Mouse (Mus musculus) CH12.LX (cell line): ENCODE data around the gene Sde2. TPM values are rescaled to one million over a fixed set of nuclear protein-coding genes. Genes with fewer than 3 reads are reported as not detected.

Experiments
- DNase-seq: peaks from one replicate; pipeline ENCODE4 v3.0.0-alpha.2; 2013; ENCODE audit errors: extremely low read depth
- H3K27ac ChIP-seq: 2 replicates; pipeline ENCODE4 v1.5.1; 2012; ENCODE audit warnings: low read depth, mild to moderate bottlenecking, control low read depth, moderate library complexity; ENCODE audit not compliant: insufficient read depth
- H3K27me3 ChIP-seq: replicated peaks from 2 replicates; pipeline ENCODE3; 2012; ENCODE audit warnings: inconsistent platforms
- H3K36me3 ChIP-seq, 2 experiments: replicated peaks in 1 of 2; 2 replicates each; pipeline versions ENCODE3 to v1.6.1; 2012; ENCODE audit warnings: inconsistent platforms in 1 of 2, low read length in 1 of 2, mild to moderate bottlenecking in 1 of 2, mixed read lengths in 1 of 2, moderate library complexity in 1 of 2; ENCODE audit not compliant: control insufficient read depth in 1 of 2, insufficient read depth in 1 of 2
- H3K4me1 ChIP-seq, 2 experiments: 2 replicates each; pipeline ENCODE4 v1.6.1; 2012; ENCODE audit warnings: inconsistent platforms in 1 of 2, moderate library complexity in 1 of 2; ENCODE audit not compliant: insufficient read depth in 2 of 2, control insufficient read depth in 1 of 2
- H3K4me2 ChIP-seq: 2 replicates; pipeline ENCODE4 v1.6.1; 2012; ENCODE audit warnings: low read depth, mild to moderate bottlenecking, control low read depth; ENCODE audit not compliant: poor library complexity, insufficient read depth, severe bottlenecking
- H3K4me3 ChIP-seq, 3 experiments: fragments of 150-350 bp in 1 of 3; sonication (generic) in 1 of 3; replicated peaks in 1 of 3; 2 replicates each; pipeline versions ENCODE3 to v1.5.1; 2011 to 2012; ENCODE audit warnings: low read depth in 2 of 3, low read length in 2 of 3, mild to moderate bottlenecking in 2 of 3, moderate library complexity in 2 of 3, control low read depth in 1 of 3, improper control_type of control experiment in 1 of 3, inconsistent platforms in 1 of 3, mixed read lengths in 1 of 3; ENCODE audit not compliant: poor library complexity in 1 of 3
- H3K79me2 ChIP-seq: replicated peaks from 2 replicates; pipeline ENCODE4 v1.6.1; 2012; ENCODE audit warnings: mild to moderate bottlenecking, moderate library complexity; ENCODE audit not compliant: control insufficient read depth, poor library complexity, insufficient read depth, severe bottlenecking; ENCODE audit errors: extremely low read depth
- H3K9ac ChIP-seq: 2 replicates; pipeline ENCODE4 v1.6.1; 2012; ENCODE audit warnings: low read depth, mild to moderate bottlenecking, control low read depth, moderate library complexity; ENCODE audit not compliant: insufficient read depth
- H3K9me3 ChIP-seq: replicated peaks from 2 replicates; pipeline ENCODE3; 2012; ENCODE audit warnings: low read length, inconsistent platforms, mixed read lengths
- BHLHE40 ChIP-seq: IDR thresholded peaks from 2 replicates; pipeline ENCODE4 v1.6.1; 2011; ENCODE audit warnings: mild to moderate bottlenecking, low read depth, low read length, improper control_type of control experiment
- CHD1 ChIP-seq: IDR thresholded peaks from 2 replicates; pipeline ENCODE4 v1.6.1; 2012; ENCODE audit warnings: low read depth, low read length, improper control_type of control experiment, inconsistent platforms
- E2F4 ChIP-seq: IDR thresholded peaks from 2 replicates; pipeline ENCODE4 v1.6.1; 2011; ENCODE audit warnings: low read depth, low read length, improper control_type of control experiment; ENCODE audit not compliant: insufficient replicate concordance
- ELF1 ChIP-seq: IDR thresholded peaks from 2 replicates; pipeline ENCODE4 v1.6.1; 2014; ENCODE audit warnings: low read depth, mild to moderate bottlenecking, inconsistent platforms, low read length, improper control_type of control experiment
- ETS1 ChIP-seq: conservative IDR thresholded peaks from 2 replicates; pipeline ENCODE4 v1.6.1; 2012; ENCODE audit warnings: low read depth, mild to moderate bottlenecking, inconsistent platforms, low read length, improper control_type of control experiment, moderate library complexity
- GABPA ChIP-seq: IDR thresholded peaks from 2 replicates; pipeline ENCODE4 v1.6.1; 2012; ENCODE audit warnings: low read depth, low read length, improper control_type of control experiment, inconsistent platforms; ENCODE audit not compliant: insufficient replicate concordance
- HCFC1 ChIP-seq: IDR thresholded peaks from 2 replicates; pipeline ENCODE4 v1.6.1; 2012; ENCODE audit warnings: low read depth, mild to moderate bottlenecking, inconsistent platforms, low read length, improper control_type of control experiment
- IRF4 ChIP-seq: IDR thresholded peaks from 2 replicates; pipeline ENCODE4 v1.6.1; 2014; ENCODE audit warnings: low read depth, mild to moderate bottlenecking, inconsistent platforms, low read length, improper control_type of control experiment
- JUN ChIP-seq: IDR thresholded peaks from 2 replicates; pipeline ENCODE4 v1.6.1; 2011; ENCODE audit warnings: low read depth, mild to moderate bottlenecking, low read length, improper control_type of control experiment, moderate library complexity; ENCODE audit not compliant: insufficient read depth
- KAT2A ChIP-seq: IDR thresholded peaks from 2 replicates; pipeline ENCODE4 v1.6.1; 2012; ENCODE audit warnings: low read length, improper control_type of control experiment, inconsistent platforms; ENCODE audit not compliant: insufficient replicate concordance
- MAFK ChIP-seq: IDR thresholded peaks from 2 replicates; pipeline ENCODE4 v1.6.1; 2011; ENCODE audit warnings: low read length, improper control_type of control experiment; ENCODE audit not compliant: insufficient replicate concordance
- MAX ChIP-seq: IDR thresholded peaks from 2 replicates; pipeline ENCODE4 v1.6.1; 2011; ENCODE audit warnings: low read length, improper control_type of control experiment
- MAZ ChIP-seq: IDR thresholded peaks from 2 replicates; pipeline ENCODE4 v1.6.1; 2012; ENCODE audit warnings: low read depth, mild to moderate bottlenecking, inconsistent platforms, low read length, improper control_type of control experiment, moderate library complexity
- MEF2A ChIP-seq: IDR thresholded peaks from 2 replicates; pipeline ENCODE4 v1.6.1; 2014; ENCODE audit warnings: low read depth, mild to moderate bottlenecking, inconsistent platforms, low read length, improper control_type of control experiment, borderline replicate concordance
- MXI1 ChIP-seq: IDR thresholded peaks from 2 replicates; pipeline ENCODE4 v1.6.1; 2011; ENCODE audit warnings: mild to moderate bottlenecking, low read depth, low read length, improper control_type of control experiment
- NELFE ChIP-seq: IDR thresholded peaks from 2 replicates; pipeline ENCODE4 v1.6.1; 2011; ENCODE audit warnings: low read depth, low read length, improper control_type of control experiment
- NRF1 ChIP-seq: IDR thresholded peaks from 2 replicates; pipeline ENCODE4 v1.6.1; 2014; ENCODE audit warnings: low read depth, mild to moderate bottlenecking, inconsistent platforms, low read length, improper control_type of control experiment, moderate library complexity
- POLR2A ChIP-seq: IDR thresholded peaks from 2 replicates; pipeline ENCODE4 v1.6.1; 2011; ENCODE audit warnings: low read depth, mild to moderate bottlenecking, improper control_type of control experiment, low read length
- POLR2AphosphoS2 ChIP-seq: IDR thresholded peaks from 2 replicates; pipeline ENCODE4 v1.6.1; 2011; ENCODE audit warnings: low read depth, low read length, improper control_type of control experiment
- RAD21 ChIP-seq: IDR thresholded peaks from 2 replicates; pipeline ENCODE4 v1.6.1; 2011; ENCODE audit warnings: low read depth, mild to moderate bottlenecking, low read length, improper control_type of control experiment, moderate library complexity
- RCOR1 ChIP-seq: conservative IDR thresholded peaks from 2 replicates; pipeline ENCODE4 v1.6.1; 2012; ENCODE audit warnings: low read depth, mild to moderate bottlenecking, inconsistent platforms, low read length, improper control_type of control experiment
- SIN3A ChIP-seq: IDR thresholded peaks from 2 replicates; pipeline ENCODE4 v1.6.1; 2012; ENCODE audit warnings: low read length, improper control_type of control experiment, inconsistent platforms
- TBP ChIP-seq: conservative IDR thresholded peaks from 2 replicates; pipeline ENCODE4 v1.6.1; 2011; ENCODE audit warnings: low read depth, low read length, improper control_type of control experiment
- TCF12 ChIP-seq: IDR thresholded peaks from 2 replicates; pipeline ENCODE4 v1.6.1; 2014; ENCODE audit warnings: low read depth, mild to moderate bottlenecking, inconsistent platforms, low read length, improper control_type of control experiment
- UBTF ChIP-seq: IDR thresholded peaks from 2 replicates; pipeline ENCODE4 v1.6.1; 2012; ENCODE audit warnings: low read depth, mild to moderate bottlenecking, inconsistent platforms, low read length, improper control_type of control experiment, moderate library complexity
- USF1 ChIP-seq: IDR thresholded peaks from 2 replicates; pipeline ENCODE4 v1.6.1; 2014; ENCODE audit warnings: low read depth, mild to moderate bottlenecking, inconsistent platforms, low read length, improper control_type of control experiment
- ZC3H11A ChIP-seq: IDR thresholded peaks from 2 replicates; pipeline ENCODE4 v1.6.1; 2012; ENCODE audit warnings: low read depth, mild to moderate bottlenecking, inconsistent platforms, low read length, improper control_type of control experiment
- ZMIZ1 ChIP-seq: IDR thresholded peaks from 2 replicates; pipeline ENCODE4 v1.6.1; 2012; ENCODE audit warnings: low read depth, mild to moderate bottlenecking, inconsistent platforms, low read length, improper control_type of control experiment
- ZNF384 ChIP-seq: IDR thresholded peaks from 2 replicates; pipeline ENCODE4 v1.6.1; 2012; ENCODE audit warnings: low read depth, low read length, improper control_type of control experiment, inconsistent platforms
- dilution Hi-C: fragments of 300-500 bp; cut with MboI; formaldehyde crosslinking; loops from 2 replicates; pipeline ENCODE4 v1.14.3; 2020; ENCODE audit warnings: low sequenced_read_pairs; ENCODE audit not compliant: extremely low pct_unique_long_range_greater_than_20kb, extremely low pct_ligation_motif_present
- in situ Hi-C: fragments of 300-500 bp; cut with MboI; formaldehyde crosslinking; loops from 3 replicates; pipeline ENCODE4 v1.14.3; 2019; ENCODE audit warnings: low sequenced_read_pairs, low pct_ligation_motif_present, low pct_unique_long_range_greater_than_20kb, mixed read lengths
- polyA plus RNA-seq: library from polyadenylated mRNA; unstranded; fragments of >175 nt; gene quantifications from 2 replicates; pipeline ENCODE4 v1.2.1, GENCODE M21; 2012; ENCODE audit warnings: low read depth; ENCODE audit not compliant: insufficient read length
- total RNA-seq, 2 experiments: library from RNA; depleted of rRNA; stranded (reverse); fragments of 300-350 nt in 1 of 2; fragments of >200 nt in 1 of 2; gene quantifications; 2 replicates each; pipeline ENCODE4 v1.2.3; 2012 to 2014

Gene Sde2
- total and polyA plus RNA-seq, 3 experiments: 24.7 to 33.2 (median 28.0) TPM

- Histone ChIP-seq H3K9me3 (no peaks in the 10 kb centered on the region), H3K4me2 (peak overlapping the region; percentile 82), H3K4me3 (peak overlapping the region; percentile 36 to 91 (median 49)), H3K36me3 (peaks cover 30 to 33% of the 10 kb centered on the region in 2 experiments), H3K27me3 (no peaks in the 10 kb centered on the region), H3K27ac (peak overlapping the region; percentile 59), H3K9ac (peak overlapping the region; percentile 70), H3K79me2 (peaks cover 16% of the 10 kb centered on the region), H3K4me1 (peaks cover 10 to 44% of the 10 kb centered on the region in 2 experiments)
- dilution Hi-C loops: no loop called here
- TF ChIP-seq E2F4: no peak
- no peak for TF ChIP-seq POLR2AphosphoS2
- TF ChIP-seq KAT2A: no peak
- no peak for TF ChIP-seq TBP
- TF ChIP-seq CHD1: no peak
- TF ChIP-seq HCFC1: no peak
- peak; percentile 36; the same call in 1 of the 2 replicates for TF ChIP-seq ELF1
- peak; percentile 33; the same call in 1 of the 2 replicates for TF ChIP-seq BHLHE40
- TF ChIP-seq MAZ: 0 out of 2 replicates have a peak, but pooled peaks have one; percentile 21
- no peak for TF ChIP-seq MXI1
- no peak for TF ChIP-seq ZNF384
- TF ChIP-seq GABPA: no peak
- TF ChIP-seq POLR2A: no peak
- no peak for TF ChIP-seq JUN
- no peak for TF ChIP-seq USF1
- TF ChIP-seq ETS1: peak; percentile 23; the same call in 1 of the 2 replicates
- TF ChIP-seq MAX: no peak
- 0 out of 2 replicates have a peak, but pooled peaks have one; percentile 29 for TF ChIP-seq IRF4
- 0 out of 2 replicates have a peak, but pooled peaks have one; percentile 15 for TF ChIP-seq RCOR1
- no peak for DNase-seq
- in situ Hi-C loops: no loop called here
Observed at GRCm38 (mm10) chr1:180903666-180904038, 52.7 kb downstream of the Sde2 start.

- Histone ChIP-seq H3K4me3 (peak within 1 kb of the TSS; percentile 91 to 96 (median 95)), H3K36me3 (peaks cover 33 to 38% of the 10 kb centered on the region in 2 experiments), H3K9me3 (no peaks in the 10 kb centered on the region), H3K4me1 (peaks cover 10 to 49% of the 10 kb centered on the region in 2 experiments), H3K79me2 (peaks cover 16% of the 10 kb centered on the region), H3K27me3 (no peaks in the 10 kb centered on the region), H3K4me2 (peak within 1 kb of the TSS; percentile 86), H3K27ac (peak within 1 kb of the TSS; percentile 59), H3K9ac (peak within 1 kb of the TSS; percentile 83)
- in situ Hi-C loops: no loop called here
- dilution Hi-C loops: no loop called here
- peak; percentile 93 for DNase-seq
- TF ChIP-seq HCFC1: peak; percentile 49; the same call in 1 of the 2 replicates
- TF ChIP-seq MEF2A: no peak
- TF ChIP-seq NRF1: peak; percentile 82
- TF ChIP-seq UBTF: no peak; the same call in 1 of the 2 replicates
- TF ChIP-seq USF1: peak; percentile 98
- no peak for TF ChIP-seq ETS1
- peak; percentile 75; the same call in 1 of the 2 replicates for TF ChIP-seq TBP
- no peak for TF ChIP-seq ZC3H11A
- TF ChIP-seq RAD21: no peak
- TF ChIP-seq ZMIZ1: peak; percentile 22
- peak; percentile 71 for TF ChIP-seq TCF12
- TF ChIP-seq IRF4: peak; percentile 6; the same call in 1 of the 2 replicates
- no peak for TF ChIP-seq RCOR1
- TF ChIP-seq MAZ: no peak
- TF ChIP-seq SIN3A: peak; percentile 56
- peak; percentile 89 for TF ChIP-seq NELFE
- TF ChIP-seq KAT2A: peak; percentile 77; the same call in 1 of the 2 replicates
- no peak for TF ChIP-seq MAFK
Observed at GRCm38 (mm10) chr1:180904039-180904814, 53.3 kb downstream of the Sde2 start, which contains the start of gene Pycr2. Gene Pycr2 (plus strand): TSS chr1:180904293.
